Mouse (Mus musculus) neutrophil, adult 5-6 weeks (primary cell): Measurements from ENCODE around the gene Zfp493. TPM values are rescaled to one million over a fixed set of nuclear protein-coding genes. Genes with fewer than 3 reads are reported as not detected.
"Not testable (repeated sequence)": the region's sequence is repeated elsewhere in the genome, so short reads cannot be mapped to it uniquely, and the experiment has no call there.

Experiments used
- ATAC-seq: fragments of 151-379, 151-347 bp; 2 replicates; pipeline ENCODE4 v1.8.0; 2017; ENCODE audit warnings: mild to moderate bottlenecking, moderate TSS enrichment; ENCODE audit not compliant: insufficient number of reproducible peaks, poor library complexity, low FRiP score, severe bottlenecking; ENCODE audit errors: extremely low read depth
- total RNA-seq: library from RNA; stranded (forward); fragments of 200-1000 nt; gene quantifications from 2 replicates; pipeline ENCODE4 v1.2.3, GENCODE M21; 2017

Gene Zfp493
- 0.74 and 2.0 TPM in 2 replicates for total RNA-seq

DNA sequence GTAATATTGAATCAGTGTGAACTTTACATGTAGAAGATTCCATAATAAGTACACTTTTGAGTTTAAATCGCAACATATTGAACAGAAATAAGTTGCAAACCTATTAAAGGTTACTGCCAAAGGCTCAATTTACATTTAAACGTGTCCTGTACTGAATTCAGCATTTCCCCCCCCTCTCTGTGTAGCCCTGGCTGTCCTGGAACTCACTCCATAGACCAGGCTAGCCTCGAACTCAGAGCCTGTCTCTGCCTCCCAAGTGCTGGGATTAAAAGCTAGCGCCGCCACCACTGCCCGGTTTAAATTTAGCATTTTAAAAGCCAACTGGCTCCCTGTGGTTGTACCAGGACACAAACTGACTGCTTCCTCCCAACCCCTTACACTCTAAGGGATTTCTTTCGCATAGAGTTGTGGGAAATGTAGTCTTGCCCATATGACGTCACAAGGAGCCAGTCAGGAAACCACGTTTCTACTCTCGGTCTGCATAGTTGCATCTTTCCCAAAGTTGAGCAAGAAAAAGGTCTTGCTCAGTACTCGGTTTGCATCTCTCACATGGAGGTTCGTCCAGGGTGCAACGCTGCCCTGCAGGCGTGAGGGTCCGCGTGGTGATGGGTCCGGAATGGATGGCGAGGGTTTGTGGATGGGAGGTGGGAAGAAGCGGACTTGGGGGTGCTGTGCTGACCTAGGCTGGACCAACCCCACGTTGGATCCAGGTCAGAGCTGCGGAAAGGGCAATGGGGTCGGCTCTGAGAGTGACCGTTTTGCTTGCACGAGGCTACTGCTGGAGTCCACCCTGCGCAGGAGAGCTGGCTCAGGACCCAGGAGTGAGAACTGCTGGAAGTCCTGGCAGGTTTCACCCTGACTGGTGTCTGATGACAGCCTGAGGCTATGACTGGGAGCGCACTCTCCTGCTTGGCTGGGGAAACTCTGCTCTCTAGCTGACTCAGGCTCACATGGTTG is at the start of gene Zfp493:
Gene Zfp493 (plus strand): TSS at position 429 of the 957 bp plus-strand sequence.
- peak; percentile 91 for ATAC-seq

DNA sequence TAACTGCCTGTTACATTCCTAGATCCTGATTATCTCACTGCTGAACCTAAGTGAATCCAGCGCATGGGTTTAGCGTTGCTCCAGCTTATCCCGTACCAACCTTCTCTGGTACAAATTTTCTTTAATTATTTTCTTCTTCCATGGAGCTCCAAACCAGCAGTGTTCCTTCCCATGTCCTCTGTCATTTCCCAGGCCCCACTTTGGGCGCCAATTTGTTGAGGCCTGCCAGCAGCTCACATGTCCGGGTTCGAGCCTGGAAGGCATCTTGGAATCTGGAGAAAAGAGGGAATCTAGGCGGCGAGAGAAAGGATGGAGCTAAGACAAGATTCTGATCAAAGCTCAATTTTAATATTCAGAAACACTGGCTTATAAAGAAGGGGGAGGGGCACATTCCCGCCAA is 45.1 kb upstream of the Zfp493 start:
- not testable (repeated sequence) for ATAC-seq

DNA sequence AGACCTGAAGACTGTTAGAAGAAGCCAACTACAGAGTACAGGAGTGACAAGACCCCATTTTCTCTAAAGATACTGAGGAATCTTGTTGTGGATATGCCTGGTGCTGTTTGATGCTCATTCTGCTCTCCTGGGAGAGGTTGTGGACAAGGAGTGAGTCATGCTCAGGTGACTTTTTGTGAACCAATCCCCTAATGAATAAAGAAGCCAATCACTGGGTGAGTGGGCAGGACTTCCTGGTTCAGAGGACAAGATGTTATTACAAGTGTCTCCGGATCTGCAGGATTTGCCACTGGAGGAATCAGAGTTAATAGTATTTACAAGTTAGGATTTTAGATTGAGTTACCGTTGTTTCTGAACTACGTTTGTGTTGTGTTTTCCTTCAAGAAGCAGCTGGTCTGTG is 36.6 kb upstream of the Zfp493 start:
- no peak for ATAC-seq

DNA sequence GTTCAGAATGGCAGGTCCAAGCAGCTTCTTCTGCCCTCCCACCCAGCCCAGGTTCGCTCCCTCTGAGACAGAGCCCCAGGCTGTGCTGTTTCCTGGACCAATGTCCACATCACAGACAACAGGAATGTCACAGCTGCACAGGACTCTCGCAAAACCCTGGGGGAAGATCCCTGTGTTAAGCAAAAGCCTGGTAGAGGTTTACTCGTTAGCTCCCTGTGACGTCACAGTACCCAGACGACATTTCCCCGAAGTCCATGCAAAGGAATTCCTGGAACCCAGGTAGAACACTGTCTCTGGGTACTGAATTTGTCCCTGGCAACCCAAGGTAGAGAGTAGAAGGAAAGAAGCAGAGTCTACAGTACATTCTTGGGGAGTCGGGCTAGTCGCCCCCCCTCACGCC is 35.6 kb upstream of the Zfp493 start:
- ATAC-seq: no peak

DNA sequence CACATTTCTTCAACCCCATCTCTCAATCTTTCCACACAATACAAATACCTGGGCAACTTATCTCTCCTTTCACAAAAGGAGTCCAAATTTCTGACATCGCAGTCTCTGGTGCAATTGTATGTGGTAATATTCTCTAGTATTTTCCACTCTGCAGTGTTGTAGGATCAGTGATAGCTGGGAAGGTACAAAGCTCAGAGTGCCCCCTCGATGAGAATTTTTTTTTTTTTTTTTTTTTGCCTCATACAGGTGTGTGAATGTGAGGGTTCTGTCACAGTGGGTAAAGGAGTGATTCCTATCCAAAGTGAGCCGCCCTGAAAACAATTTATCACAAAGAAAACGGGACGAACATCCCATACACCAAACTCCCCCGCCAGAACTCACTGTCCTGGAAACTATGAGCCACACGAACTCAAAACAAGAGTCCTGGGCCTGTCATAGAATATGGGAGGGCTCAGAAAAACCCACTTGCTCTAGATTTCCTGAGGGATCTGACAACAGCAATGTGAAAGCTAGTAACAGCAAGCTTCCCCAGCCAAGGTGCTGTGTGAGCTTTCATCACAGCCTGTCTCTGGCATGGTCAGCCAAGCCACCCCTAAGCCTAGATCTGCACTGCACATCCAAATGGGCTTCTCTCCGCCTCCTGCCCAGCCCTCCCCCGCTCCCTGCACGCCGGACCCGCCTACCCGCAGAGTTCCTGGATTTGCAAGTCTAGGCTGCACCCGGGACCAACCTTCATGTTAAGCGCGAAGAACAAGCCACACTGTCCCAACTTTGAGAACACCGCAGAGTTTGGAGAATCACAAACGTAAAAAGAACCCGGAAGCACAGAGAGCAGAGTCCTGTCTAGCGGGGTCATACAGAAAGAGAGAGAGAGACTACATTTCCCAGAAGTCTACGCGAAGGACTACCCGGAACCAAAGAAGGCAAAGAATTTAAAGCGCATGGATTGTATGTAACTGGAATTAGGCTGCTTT is 24.9 kb upstream of the Zfp493 start, which contains the start of gene Zfp85:
Gene Zfp85 (minus strand): TSS at position 896 of the 974 bp plus-strand sequence.
- ATAC-seq: peak; percentile 94

DNA sequence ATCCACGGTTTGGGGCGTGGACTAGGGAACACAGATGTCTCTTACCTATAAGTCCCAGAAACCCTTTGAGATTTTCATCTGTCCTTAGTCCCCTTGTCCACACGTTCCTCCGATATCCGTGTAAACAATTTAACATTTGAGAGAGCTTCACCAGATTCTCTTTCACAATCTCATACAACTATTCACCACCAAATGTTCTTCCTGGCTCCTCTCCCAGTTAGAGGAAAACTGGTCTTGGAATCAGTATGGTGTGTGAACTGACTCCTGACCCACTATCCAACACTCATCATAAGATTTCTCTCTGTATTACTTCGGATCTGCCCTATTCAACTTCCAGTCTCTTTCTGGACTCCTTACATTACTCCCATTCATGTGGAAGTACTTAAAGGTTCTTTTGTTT is 23.7 kb upstream of the Zfp493 start:
- ATAC-seq: no peak

DNA sequence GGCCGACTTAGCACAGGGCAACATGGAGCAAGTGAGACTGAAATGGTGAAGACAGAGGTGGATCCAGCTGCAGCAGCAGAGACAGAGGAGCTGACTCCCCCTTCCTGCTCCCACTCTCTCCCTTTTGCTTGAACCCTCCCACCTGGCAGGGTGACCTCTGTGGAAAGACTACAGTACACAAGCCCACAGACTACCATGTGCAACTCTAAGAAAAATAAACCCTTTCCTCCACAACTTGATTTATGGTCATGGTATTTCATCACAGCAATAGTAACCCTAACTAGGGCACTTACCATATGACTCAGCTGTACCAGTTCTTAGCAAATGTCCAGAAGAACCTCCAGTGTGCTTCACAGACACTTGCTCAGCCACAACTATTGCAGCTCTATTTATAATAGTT is 19.5 kb upstream of the Zfp493 start:
- ATAC-seq: no peak

DNA sequence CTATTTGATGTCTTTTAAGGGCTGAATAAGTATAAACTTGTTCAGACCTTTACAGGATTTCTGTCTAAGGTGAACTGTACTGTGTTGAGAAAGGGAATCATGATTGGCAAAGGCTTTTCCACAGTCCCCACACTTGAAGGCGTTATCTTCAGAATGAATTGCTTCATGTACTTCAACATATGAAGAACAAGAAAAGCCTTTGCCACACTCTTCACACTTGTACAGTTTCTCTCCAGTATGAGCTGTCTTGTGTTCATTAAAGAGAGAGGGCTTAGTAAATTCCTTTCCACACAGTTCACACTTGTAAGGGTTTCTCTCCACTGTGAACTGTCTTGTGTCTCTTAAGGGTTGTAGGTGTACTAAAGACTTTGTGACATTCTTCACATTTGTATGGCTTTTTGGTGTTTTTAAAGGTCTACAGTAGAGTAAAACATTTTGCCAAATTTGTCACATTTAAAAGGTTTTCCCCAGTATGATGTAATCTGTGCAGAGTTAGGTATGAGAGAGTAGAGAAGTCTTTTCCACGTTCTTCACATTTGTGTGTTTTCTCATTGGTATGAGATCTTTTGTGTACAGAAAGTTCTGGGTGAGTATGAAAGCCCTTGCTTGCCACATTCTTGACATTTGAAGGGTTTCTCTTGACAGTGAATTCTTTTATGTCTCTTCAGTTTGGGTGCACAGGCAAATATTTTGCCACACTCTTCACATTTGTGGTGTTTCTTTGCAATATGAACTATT is 16.3 kb upstream of the Zfp493 start:
- no peak for ATAC-seq

DNA sequence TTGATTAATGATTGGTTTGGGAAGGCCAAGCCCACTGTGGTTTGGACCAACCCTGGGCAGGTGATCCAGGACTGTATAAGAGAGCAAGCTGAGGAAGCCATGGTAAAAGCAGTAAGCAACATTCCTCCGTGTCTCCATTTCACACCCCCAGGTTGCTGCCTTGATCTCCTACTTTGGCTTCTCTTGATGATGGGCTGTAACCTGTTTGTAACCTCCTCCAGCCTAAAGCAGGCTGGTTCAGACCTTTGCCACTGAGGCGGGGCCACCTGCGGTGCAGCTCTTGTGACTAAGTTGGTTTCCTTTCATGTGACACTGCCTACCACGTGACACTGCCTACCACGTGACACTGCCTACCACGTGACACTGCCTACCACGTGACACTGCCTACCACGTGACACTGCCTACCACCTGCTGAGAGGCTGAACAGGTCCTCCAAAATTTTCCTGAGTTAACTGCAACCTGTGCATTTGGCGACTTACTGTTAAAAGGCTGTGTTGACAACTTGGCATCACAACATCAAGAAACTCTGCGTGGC is 12.5 kb downstream of the Zfp493 start:
- ATAC-seq: no peak

DNA sequence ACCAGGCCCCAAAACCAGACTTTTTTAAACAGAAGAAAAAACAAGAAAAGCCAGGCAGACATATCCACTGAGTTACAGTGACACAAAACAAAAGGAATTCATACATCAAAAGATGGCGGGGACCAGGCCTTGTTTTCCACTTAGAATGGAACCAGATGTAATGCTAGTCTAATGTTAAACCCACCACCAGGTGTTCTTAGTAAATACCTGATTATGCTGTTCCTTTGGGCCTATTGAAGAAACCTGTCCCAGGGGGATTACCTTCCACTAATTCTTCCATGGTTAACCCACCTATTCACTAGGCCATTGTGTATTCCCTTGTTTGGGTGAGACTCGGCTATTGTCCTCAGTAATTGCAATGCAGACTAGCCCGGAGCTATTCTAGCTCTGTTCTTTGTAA is 19.1 kb downstream of the Zfp493 start:
- no peak for ATAC-seq

DNA sequence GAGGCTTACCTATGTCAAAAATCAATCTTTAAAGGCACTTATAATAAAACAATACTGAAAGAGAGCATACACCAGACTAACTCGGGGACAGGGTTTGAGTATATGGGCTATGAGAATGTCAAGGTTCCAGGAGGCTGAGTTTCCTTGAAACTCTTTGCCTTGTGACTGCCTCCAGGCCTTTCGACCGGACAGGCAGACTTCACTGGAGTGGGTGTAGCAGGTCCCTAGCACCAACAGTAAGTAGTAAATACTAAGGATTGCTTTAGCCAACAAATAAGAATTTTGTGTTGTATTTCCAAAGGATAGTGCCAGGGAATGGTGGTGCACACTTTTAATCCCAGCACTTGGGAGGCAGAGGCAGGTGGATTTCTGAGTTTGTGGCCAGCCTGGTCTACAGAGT is 19.7 kb downstream of the Zfp493 start:
- ATAC-seq: not testable (repeated sequence)

DNA sequence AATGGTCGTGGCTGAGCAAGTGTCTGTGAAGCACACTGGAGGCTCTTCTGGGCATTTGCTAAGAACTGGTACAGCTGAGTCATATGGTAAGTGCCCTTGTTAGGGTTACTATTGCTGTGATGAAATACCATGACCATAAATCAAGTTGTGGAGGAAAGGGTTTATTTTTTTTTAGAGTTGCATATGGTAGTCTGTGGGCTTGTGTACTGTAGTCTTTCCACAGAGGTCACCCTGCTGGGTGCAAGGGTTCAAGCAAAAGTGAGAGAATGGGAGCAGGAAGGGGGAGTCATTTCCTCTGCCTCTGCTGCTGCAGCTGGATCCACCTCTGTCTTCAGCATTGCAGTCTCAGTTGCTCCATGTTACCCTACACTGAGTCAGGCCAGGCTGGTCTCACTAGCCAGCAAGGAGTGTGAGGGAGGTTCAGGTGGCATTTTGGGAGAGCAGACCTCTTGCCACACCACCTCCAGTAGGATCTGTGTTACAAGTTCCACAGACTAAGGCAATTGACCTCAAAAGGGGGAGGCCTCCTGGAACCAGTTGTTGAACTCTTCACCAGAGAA is 32.2 kb downstream of the Zfp493 start:
- ATAC-seq: no peak

DNA sequence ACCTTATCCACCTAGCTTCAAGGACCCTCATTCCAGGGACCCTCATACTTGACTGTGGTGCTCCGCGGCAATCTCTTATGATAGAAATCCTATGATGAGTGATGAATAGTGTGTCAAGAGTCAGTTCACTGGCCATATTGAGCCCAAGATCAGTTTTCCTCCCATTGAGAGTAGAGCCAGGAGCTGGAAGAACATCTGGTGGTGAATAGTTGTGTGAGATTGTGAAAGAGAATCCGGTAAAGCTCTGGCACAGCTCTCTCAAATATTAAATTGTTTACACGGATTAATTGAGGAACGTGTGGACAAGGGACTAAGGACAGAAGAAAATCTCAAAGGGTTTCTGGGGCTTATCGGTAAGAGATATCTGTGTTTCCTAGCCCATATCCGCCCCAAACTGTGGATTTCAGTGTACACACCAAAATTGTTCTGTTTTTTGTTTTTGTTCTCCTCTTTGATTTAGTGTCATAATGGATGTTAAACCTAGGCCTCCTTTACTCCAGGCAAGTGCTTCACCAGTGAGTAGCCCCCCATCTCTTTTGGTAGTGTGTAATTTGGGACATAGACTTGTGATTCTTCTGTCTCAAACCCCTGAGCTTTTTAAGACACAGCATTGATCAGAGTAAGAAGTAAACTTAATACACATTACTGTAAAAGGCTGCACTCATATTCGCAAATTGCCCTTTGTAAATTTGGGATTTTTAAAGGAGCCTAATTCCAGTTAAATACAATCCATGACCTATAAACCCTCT is 33.6 kb downstream of the Zfp493 start:
- no peak for ATAC-seq

DNA sequence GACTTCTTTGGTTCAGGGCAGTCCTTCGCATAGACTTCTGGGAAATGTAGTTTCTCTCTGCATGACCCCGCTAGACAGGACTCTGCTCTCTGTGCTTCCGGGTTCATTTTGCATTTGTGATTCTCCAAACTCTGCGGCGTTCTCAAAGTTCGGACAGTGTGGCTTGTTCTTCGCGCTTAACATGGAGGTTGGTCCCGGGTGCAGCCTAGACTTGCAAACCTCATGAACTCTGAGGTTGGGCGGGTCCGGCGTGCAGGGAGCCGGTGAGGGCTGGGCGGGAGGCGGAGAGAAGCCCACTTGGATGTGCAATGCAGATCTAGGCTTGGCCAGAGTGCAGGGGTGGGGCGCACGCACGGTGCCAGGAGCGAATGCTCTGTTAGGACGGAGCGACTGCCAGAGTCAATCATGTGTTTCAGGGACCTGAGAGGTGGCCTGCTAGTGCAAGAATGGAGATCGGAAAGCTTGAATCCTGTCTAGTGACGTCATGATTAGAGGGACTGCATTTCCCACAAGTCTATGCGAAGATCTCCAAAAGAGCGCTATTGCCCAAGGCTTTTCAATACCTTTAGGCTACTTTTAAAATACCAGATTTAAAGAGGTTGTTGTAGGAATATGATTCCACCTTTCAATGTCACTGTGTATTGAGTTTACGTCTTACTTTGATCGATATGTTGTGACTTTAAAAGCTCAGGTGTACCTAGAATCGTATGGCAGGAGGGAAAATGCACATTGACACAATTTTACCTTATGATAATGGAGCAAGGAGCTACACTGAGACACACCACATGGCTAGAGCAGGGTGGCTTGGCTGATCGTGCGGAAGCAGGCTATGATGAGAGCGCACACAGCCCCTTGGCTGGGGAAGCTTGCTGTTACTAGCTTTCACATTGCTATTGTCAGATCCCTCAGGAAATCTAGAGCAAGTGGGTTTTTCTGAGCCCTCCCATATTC is 34.5 kb downstream of the Zfp493 start, which contains the start of gene Zfp273:
Gene Zfp273 (plus strand): TSS at position 31 of the 951 bp plus-strand sequence.
- ATAC-seq: peak; percentile 91

DNA sequence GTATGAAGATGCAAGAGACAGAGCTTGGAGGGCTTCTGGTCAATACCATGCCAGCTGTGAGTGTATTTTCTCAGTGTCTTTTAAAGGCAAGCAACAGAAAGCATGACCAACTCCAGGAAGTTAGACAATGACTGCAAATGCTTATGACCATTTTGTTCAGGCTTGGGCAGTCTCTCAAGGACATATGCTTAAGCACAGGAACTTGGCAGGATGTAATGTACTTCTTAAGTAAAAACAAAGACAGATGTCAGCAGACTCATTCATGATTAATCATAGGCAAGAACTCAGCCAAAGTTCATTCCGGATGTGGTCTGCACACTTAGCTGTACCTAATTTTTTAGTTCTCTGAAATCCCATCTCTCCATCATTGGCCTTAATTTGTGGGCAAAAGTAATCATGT is 39.1 kb downstream of the Zfp493 start:
- no peak for ATAC-seq

DNA sequence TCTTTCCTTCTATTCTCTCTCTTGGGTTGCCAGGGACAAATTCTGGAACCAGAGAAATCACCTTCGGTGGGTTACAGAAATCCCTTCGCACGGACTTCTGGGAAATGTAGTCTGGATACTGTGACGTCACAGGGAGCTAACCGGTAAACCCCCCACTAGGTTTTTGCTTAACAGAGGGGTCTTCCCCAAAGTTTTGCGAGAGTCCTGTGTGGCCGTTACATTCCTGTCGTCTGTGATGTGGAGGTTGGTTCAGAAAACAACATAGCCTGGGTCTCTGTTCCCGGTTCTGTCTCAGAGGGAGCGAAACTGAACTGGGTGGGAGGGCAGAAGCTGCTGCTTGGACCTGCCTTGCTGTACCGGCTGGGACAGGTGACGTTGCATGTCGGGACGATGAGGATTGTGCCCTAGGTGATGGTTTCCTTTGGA is 51.4 kb downstream of the Zfp493 start, which contains the start of gene Gm10037:
Gene Gm10037 (plus strand): TSS at position 196 of the 426 bp plus-strand sequence.
- peak; percentile 70 for ATAC-seq
